Mouse (Mus musculus) kidney, adult 2 months (tissue): ENCODE measurements at regions not wholly inside any gene's neighbourhood (a gene's known extent, or its start where the extent isn't known, plus 50 kb on each side); places are given as distances from the start of the nearest gene placed in this dataset.

Experiments used
- CTCF ChIP-seq: fragments of 200-500 bp; conservative IDR thresholded peaks from 2 replicates; pipeline ENCODE4 v1.5.1; 2011; ENCODE audit warnings: low read depth, mild to moderate bottlenecking, control low read depth, low read length, moderate library complexity, mixed read lengths; ENCODE audit not compliant: insufficient read depth, insufficient read length
- POLR2A ChIP-seq: fragments of 200-500 bp; IDR thresholded peaks from one replicate; pipeline ENCODE4 v1.6.1; 2011; ENCODE audit warnings: low read depth, low read length, control low read depth

DNA sequence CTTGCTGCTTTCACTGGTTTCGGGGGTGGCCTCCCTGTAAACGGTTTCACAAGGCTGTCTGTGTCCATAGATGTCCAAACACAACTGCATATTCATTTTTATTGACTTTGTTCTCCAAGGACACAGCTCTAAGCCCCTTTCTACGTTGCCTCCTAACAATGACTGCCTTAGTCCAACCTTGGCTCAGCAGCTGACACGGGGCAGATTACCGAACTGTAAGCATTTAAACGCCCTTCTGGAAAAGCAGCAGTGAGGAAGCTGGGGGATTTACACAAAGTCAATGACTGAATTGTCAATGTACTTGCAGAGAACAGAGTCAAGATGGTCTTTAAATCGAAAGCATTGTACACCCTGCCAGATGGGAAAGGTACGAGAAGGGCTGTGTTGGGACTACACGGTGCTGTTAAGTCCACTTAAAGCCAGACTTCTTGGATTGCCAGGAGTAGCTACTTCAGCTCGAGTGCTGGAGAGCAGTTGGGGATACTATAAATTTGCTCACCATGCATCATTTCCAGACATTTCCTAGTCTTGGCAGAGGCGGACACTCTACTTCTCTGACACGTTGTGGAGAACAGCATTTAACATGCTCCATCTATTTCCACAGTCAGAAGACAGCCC, 149.0 kb downstream of the Dact1 start:
- TF ChIP-seq CTCF (no peak), POLR2A (no peak)
